Mouse (Mus musculus): ENCODE data around the gene Trim56. TPM values are rescaled to one million over a fixed set of nuclear protein-coding genes. Genes with fewer than 3 reads are reported as not detected.
"Not testable (repeated sequence)": the region's sequence is repeated elsewhere in the genome, so short reads cannot be mapped to it uniquely, and the experiment has no call there.

The Trim56 gene
- polyA plus RNA-seq, 1 experiment from 2014 or later, result 7.4 TPM

DNA sequence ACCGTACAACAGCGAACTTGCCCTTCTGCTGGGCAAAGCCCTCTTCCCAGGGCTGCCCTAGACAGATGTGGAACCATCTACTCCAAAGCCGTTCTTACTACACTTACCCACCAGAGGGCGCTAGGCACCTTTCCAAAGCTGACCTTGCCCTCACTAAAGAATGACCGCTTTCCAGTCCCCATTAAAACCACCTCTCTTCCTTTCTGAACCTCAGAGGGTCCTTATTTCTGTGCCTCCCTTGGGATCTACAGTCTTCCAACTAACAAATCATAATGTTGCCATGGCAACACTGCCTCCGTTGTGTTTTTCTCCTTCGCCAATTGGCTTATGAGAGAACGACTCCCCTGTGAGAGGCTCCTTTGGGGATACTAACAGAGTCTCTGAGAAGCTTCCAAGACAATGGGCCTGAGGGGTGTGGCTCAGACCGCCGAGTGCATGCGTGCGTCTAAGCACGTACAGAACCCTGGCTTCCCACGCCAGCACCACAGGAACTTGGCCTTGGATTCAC, 6.7 kb upstream of the Trim56 start:
- H3K27ac ChIP-seq, result no peak overlapping the region
- peaks cover 7% of the 10 kb centered on the region; the same call in 1 of the 2 replicates for H3K4me1 ChIP-seq
- WGBS, result 12% methylated on average over 14 of the region's 14 CpGs

GRCm38 (mm10) chr5:137121280-137121679, 5.3 kb upstream of the Trim56 start:
- DNase-seq (ENCODE audit: low spot score), result no peak
- Histone ChIP-seq H3K36me3 (no peaks in the 10 kb centered on the region), H3K27me3 (ENCODE audit: insufficient read depth, poor library complexity, severe bottlenecking) (no peaks in the 10 kb centered on the region), H3K4me3 (no peak overlapping the region), H3K9me3 (no peaks in the 10 kb centered on the region), H3K27ac (no peak overlapping the region), H3K4me1 (peaks cover 11% of the 10 kb centered on the region)
- 71% methylated on average over 4 of the region's 4 CpGs for WGBS

More for the DNA sequence above, 6.7 kb upstream of the Trim56 start:
- no peak overlapping the region for H3K4me3 ChIP-seq
- H3K9me3 ChIP-seq, result no peaks in the 10 kb centered on the region
- no peaks in the 10 kb centered on the region for H3K36me3 ChIP-seq
- peaks cover 1% of the 10 kb centered on the region; the same call in 1 of the 2 replicates for H3K27me3 ChIP-seq (ENCODE audit: insufficient read depth, poor library complexity, severe bottlenecking)
- DNase-seq (ENCODE audit: low spot score), result peak; percentile 88

DNA sequence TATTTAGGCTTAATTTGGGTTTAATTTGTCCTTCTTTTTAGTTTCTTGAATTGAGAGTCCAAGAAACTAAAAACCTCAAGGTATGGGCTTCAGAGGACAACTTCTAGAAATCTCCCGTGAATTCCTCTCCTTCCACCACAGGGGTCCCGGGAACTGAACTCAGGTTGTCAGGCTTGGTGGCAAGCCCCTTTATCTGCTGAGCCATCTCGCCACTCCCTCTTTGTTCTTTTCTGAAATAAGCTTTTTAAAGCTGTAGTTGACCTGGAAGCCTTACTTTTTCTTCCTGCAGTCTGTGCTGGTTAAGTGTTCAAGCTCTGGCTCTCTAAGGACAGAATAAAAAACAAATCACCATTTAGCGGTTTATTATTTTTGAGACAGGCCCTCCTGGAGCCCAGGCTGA, 2.9 kb upstream of the Trim56 start:
- Histone ChIP-seq H3K36me3 (peaks cover 8% of the 10 kb centered on the region), H3K27ac (no peak overlapping the region), H3K4me1 (peaks cover 27% of the 10 kb centered on the region), H3K9me3 (no peaks in the 10 kb centered on the region), H3K4me3 (no peak overlapping the region), H3K27me3 (ENCODE audit: insufficient read depth, poor library complexity, severe bottlenecking) (no peaks in the 10 kb centered on the region)
- no peak for DNase-seq (ENCODE audit: low spot score)
- 78% methylated on average over 4 of the region's 4 CpGs for WGBS

- H3K27ac ChIP-seq; H3K4me3 ChIP-seq; DNase-seq (ENCODE audit: low spot score); H3K9me3 ChIP-seq; H3K27me3 ChIP-seq (ENCODE audit: insufficient read depth, poor library complexity, severe bottlenecking): not testable (repeated sequence)
- peaks cover 26% of the 10 kb centered on the region for H3K4me1 ChIP-seq
- H3K36me3 ChIP-seq, result peaks cover 17% of the 10 kb centered on the region
- 84% methylated on average over 3 of the region's 3 CpGs for WGBS
Observed at GRCm38 (mm10) chr5:137117994-137118393, 2.0 kb upstream of the Trim56 start.

DNA sequence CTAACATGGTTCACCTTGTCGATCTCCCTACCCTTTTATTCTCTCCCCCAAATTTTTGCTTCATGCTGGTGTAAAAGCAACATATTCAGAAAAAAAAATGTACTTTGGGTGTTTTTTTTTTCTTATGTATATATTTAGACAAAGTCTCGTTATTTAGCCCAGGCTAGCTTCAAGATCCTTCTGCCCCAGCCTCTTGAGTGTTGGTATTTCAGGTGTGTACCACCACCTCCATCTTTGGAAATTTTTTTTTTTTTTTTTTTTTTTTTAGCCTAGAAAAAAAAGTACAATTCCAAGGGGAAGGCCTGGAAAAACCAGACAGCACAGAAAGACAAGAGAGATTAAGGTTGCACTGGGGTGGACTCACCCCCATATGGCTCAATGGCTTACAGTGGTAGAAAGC, 978 bp upstream of the Trim56 start:
- H3K9me3 ChIP-seq, result 0 out of 2 replicates have a peak, but pooled peaks cover 4% of the 10 kb centered on the region
- H3K36me3 ChIP-seq, result peaks cover 26% of the 10 kb centered on the region
- peaks cover 22% of the 10 kb centered on the region for H3K4me1 ChIP-seq
- 0 out of 2 replicates have a peak overlapping the region, but pooled peaks have one; percentile 94 for H3K27ac ChIP-seq
- DNase-seq (ENCODE audit: low spot score), result no peak
- no peaks in the 10 kb centered on the region for H3K27me3 ChIP-seq (ENCODE audit: insufficient read depth, poor library complexity, severe bottlenecking)
- no peak overlapping the region for H3K4me3 ChIP-seq
- WGBS, result 78% methylated on average over 2 of the region's 2 CpGs

- WGBS, result 72% methylated on average over 9 of the region's 9 CpGs
- peaks cover 24% of the 10 kb centered on the region for H3K4me1 ChIP-seq
- H3K4me3 ChIP-seq, result peak overlapping the region; percentile 78
- H3K36me3 ChIP-seq, result peaks cover 39% of the 10 kb centered on the region
- 0 out of 2 replicates have a peak, but pooled peaks cover 8% of the 10 kb centered on the region for H3K9me3 ChIP-seq
- no peak for DNase-seq (ENCODE audit: low spot score)
- H3K27ac ChIP-seq, result peak overlapping the region; percentile 94
- H3K27me3 ChIP-seq (ENCODE audit: insufficient read depth, poor library complexity, severe bottlenecking), result no peaks in the 10 kb centered on the region
Observed at GRCm38 (mm10) chr5:137114891-137115561, 983 bp downstream of the Trim56 start.

DNA sequence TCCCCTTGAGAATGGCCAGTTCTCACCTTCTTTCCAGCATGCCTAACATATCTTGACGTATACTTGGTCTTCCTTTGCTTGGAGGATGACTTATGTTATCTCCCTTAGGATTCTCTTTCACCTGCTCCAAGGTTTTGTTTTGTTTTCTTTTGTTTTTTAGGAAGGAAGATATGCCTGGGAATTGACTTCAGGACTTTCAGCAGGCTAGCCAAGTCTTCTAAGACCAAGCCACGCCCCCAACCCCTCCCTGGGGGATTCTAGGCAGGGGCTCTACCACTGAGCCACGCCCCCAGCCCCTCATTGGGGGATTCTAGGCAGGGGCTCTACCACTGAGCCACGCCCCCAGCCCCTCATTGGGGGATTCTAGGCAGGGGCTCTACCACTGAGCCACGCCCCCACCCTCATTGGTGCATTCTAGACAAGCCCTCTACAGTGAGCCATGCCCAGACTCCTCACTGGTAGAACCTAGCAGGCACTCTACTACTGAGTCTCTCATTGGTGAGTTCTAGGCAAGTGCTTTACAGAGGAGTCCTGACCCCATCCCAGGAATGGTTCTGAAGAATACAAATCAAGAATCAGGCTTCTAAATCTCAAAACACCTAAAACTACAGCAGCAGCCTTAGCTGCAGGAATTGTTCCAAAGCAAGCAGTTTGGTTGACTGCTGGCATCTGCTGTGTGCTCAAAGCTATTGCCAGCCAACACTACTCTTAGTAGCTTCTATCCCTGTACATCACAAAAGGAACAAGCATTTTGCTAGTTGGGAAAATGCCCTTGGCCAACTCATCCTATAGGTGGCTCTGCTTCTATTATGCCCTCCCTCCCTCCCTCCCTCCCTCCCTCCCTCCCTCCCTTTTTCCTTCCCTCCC, 4.2 kb downstream of the Trim56 start:
- H3K36me3 ChIP-seq, result peaks cover 39% of the 10 kb centered on the region
- 78% methylated on average over 5 of the region's 5 CpGs for WGBS
- H3K27ac ChIP-seq, result no peak overlapping the region
- H3K9me3 ChIP-seq, result 0 out of 2 replicates have a peak, but pooled peaks cover 8% of the 10 kb centered on the region
- no peak overlapping the region for H3K4me3 ChIP-seq
- peaks cover 27% of the 10 kb centered on the region for H3K4me1 ChIP-seq
- DNase-seq (ENCODE audit: low spot score), result no peak
- no peaks in the 10 kb centered on the region for H3K27me3 ChIP-seq (ENCODE audit: insufficient read depth, poor library complexity, severe bottlenecking)

- peaks cover 20% of the 10 kb centered on the region for H3K4me1 ChIP-seq
- 85% methylated on average over 12 of the region's 12 CpGs for WGBS
- 0 out of 2 replicates have a peak, but pooled peaks cover 8% of the 10 kb centered on the region for H3K9me3 ChIP-seq
- no peak overlapping the region for H3K27ac ChIP-seq
- no peak overlapping the region for H3K4me3 ChIP-seq
- no peak for DNase-seq (ENCODE audit: low spot score)
- peaks cover 39% of the 10 kb centered on the region for H3K36me3 ChIP-seq
- no peaks in the 10 kb centered on the region for H3K27me3 ChIP-seq (ENCODE audit: insufficient read depth, poor library complexity, severe bottlenecking)
Observed at GRCm38 (mm10) chr5:137110863-137111262, 5.1 kb downstream of the Trim56 start.

GRCm38 (mm10) chr5:137109941-137110593, 5.9 kb downstream of the Trim56 start:
- Histone ChIP-seq H3K27ac (no peak overlapping the region), H3K27me3 (ENCODE audit: insufficient read depth, poor library complexity, severe bottlenecking) (no peaks in the 10 kb centered on the region), H3K4me1 (peaks cover 12% of the 10 kb centered on the region), H3K9me3 (0 out of 2 replicates have a peak, but pooled peaks cover 8% of the 10 kb centered on the region), H3K4me3 (no peak overlapping the region), H3K36me3 (peaks cover 39% of the 10 kb centered on the region)
- no peak for DNase-seq (ENCODE audit: low spot score)
- WGBS, result 54% methylated on average over 25 of the region's 25 CpGs

DNA sequence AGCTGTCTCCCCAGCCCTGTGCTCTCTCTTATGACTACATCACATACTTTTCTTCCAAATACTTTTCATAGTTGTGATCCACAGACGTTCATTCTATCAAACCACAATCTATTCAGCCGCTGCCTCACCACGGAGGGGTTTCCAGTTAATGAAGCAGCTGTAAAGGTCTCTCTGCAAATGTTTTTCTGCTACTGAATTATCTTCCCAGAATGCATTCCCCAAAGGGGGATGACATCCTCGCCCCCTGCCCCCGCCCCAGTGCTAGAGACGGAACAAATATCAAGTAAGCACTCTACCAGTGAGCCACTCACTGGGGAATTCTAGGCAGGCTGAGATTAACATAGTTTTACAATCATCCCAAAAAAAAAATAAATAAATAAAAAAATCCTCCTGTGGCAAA, 7.9 kb downstream of the Trim56 start:
- no peaks in the 10 kb centered on the region for H3K27me3 ChIP-seq (ENCODE audit: insufficient read depth, poor library complexity, severe bottlenecking)
- DNase-seq (ENCODE audit: low spot score), result no peak
- no peak overlapping the region for H3K4me3 ChIP-seq
- no peak overlapping the region for H3K27ac ChIP-seq
- peaks cover 13% of the 10 kb centered on the region for H3K4me1 ChIP-seq
- H3K9me3 ChIP-seq, result 0 out of 2 replicates have a peak, but pooled peaks cover 4% of the 10 kb centered on the region
- WGBS, result 64% methylated on average over 6 of the region's 6 CpGs
- H3K36me3 ChIP-seq, result peaks cover 23% of the 10 kb centered on the region

DNA sequence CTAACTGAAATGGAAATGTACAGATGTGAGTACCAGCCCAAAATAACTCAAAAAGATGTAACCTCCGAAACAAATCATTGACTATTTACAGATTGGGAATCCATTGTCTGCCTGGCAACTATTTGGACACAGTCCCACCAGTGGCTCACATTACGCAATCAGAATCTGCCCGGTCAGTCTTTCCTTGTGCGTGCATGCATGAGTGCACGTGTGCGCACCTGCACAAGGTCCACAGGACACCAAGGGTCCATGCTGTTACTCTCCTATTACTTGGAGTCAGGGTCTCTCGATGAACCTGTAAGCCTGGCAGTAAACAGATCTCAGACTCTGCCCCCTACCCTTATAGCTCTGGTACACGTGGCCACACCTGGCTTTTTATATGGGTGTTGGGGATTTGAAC, 8.3 kb downstream of the Trim56 start:
- no peak for DNase-seq (ENCODE audit: low spot score)
- H3K27ac ChIP-seq, result no peak overlapping the region
- 0 out of 2 replicates have a peak, but pooled peaks cover 4% of the 10 kb centered on the region for H3K9me3 ChIP-seq
- WGBS, result 82% methylated on average over 8 of the region's 8 CpGs
- H3K27me3 ChIP-seq (ENCODE audit: insufficient read depth, poor library complexity, severe bottlenecking), result no peaks in the 10 kb centered on the region
- peaks cover 17% of the 10 kb centered on the region for H3K4me1 ChIP-seq
- H3K4me3 ChIP-seq, result no peak overlapping the region
- peaks cover 19% of the 10 kb centered on the region for H3K36me3 ChIP-seq

DNA sequence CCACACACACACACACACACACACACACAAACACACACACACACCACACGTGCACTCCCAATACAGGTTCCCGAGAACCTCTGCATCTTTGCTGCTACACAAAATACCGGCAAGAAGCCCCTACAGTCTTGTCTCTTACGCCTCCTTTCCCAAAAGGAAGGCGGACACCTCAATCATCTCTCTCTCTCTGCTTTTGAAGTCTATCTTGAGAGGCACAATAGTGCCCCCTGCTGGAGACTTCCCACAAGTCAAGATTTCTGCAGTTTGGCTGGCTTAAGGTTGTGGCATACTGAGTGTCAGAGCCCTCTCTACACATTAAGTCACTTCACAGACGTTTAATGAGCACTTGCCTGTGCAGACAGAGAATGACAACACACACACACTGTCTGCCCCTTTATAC, 9.0 kb downstream of the Trim56 start:
- DNase-seq (ENCODE audit: low spot score), result peak; percentile 87
- H3K4me1 ChIP-seq, result peaks cover 22% of the 10 kb centered on the region
- 0 out of 2 replicates have a peak overlapping the region, but pooled peaks have one; percentile 3 for H3K4me3 ChIP-seq
- H3K36me3 ChIP-seq, result peaks cover 14% of the 10 kb centered on the region; the same call in 1 of the 2 replicates
- no peak overlapping the region for H3K27ac ChIP-seq
- 0 out of 2 replicates have a peak, but pooled peaks cover 4% of the 10 kb centered on the region for H3K9me3 ChIP-seq
- 10% methylated on average over 6 of the region's 6 CpGs for WGBS
- H3K27me3 ChIP-seq (ENCODE audit: insufficient read depth, poor library complexity, severe bottlenecking), result no peaks in the 10 kb centered on the region
